35 mouse cellular contexts compared by ENCODE assay signal in the genomic region with DNA sequence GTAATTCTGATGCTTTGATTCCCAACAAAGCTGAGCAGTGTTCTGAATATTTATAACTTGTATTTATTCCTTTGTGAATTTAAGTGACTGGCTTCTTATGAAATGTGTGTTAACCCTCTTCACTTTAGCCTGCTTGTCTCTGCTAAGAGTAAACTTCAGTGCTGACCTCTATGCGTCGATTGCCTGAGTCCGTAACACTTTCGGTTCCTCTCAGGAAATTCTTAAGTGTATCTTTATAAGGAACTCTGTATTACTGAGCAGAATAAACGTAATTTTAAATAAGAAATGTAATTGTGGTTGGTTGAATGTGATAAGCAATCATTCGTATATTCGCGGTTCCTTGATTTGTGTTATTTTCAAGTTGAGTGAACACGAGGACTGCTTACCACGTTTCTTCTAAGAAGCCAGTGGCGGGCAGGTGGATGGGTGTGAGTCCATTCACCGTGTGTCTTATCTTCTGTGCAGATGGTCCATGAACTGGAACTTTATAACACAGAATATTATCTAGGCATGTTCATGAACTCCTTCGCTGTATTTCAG. TPM values are rescaled to one million over a fixed set of nuclear protein-coding genes. Genes with fewer than 3 reads are reported as not detected.
"Had no signal": no experiment of that assay in that cellular context is flagged by ENCODE, and none has a peak within 500 bp of the region (broad histone marks: within the 10 kb centered on the region; RNA-seq: fewer than 3 reads in every experiment).

No protein-coding gene starts in this region.

- DNase-seq: left cerebral cortex, postnatal 4 days; liver; liver, embryonic 13.5 days; liver, postnatal 0 days; lung, adult 18-20 months; lung, adult 2 months; lung, embryonic 14.5 days; lung, postnatal 10 days; lung, postnatal 14 days; lung, postnatal 36 days; lung, postnatal 4 days; midbrain, embryonic 14.5 days had no signal

- H3K4me1 ChIP-seq: limb, embryonic 10.5 days; limb, embryonic 12.5 days; limb, embryonic 13.5 days; limb, embryonic 15.5 days; liver, embryonic 12.5 days; liver, embryonic 13.5 days; liver, embryonic 15.5 days; lung, embryonic 15.5 days; megakaryocyte, embryonic 14.5 days; midbrain, embryonic 10.5 days; midbrain, embryonic 12.5 days; midbrain, embryonic 13.5 days; midbrain, embryonic 15.5 days; neural tube, embryonic 12.5 days had no signal

- H3K4me3 ChIP-seq: limb, embryonic 10.5 days; limb, embryonic 12.5 days; limb, embryonic 13.5 days; limb, embryonic 15.5 days; liver, embryonic 12.5 days; liver, embryonic 13.5 days; liver, embryonic 15.5 days; lung, embryonic 15.5 days; megakaryocyte, embryonic 14.5 days; midbrain, embryonic 10.5 days; midbrain, embryonic 12.5 days; midbrain, embryonic 13.5 days; midbrain, embryonic 15.5 days; myocyte; neural tube, embryonic 12.5 days had no signal

- H3K36me3 ChIP-seq: limb, embryonic 10.5 days; limb, embryonic 12.5 days; limb, embryonic 13.5 days; limb, embryonic 15.5 days; liver, embryonic 12.5 days; liver, embryonic 13.5 days; liver, embryonic 15.5 days; lung, embryonic 15.5 days; midbrain, embryonic 10.5 days; midbrain, embryonic 12.5 days; midbrain, embryonic 13.5 days; midbrain, embryonic 15.5 days; neural tube, embryonic 12.5 days had no signal

- H3K9ac ChIP-seq: limb, embryonic 12.5 days; limb, embryonic 13.5 days; limb, embryonic 15.5 days; liver, embryonic 12.5 days; liver, embryonic 13.5 days; liver, embryonic 14.5 days; liver, embryonic 15.5 days; liver, postnatal 0 days; lung, embryonic 14.5 days; lung, embryonic 15.5 days; midbrain, embryonic 12.5 days; midbrain, embryonic 13.5 days; midbrain, embryonic 15.5 days; neural tube, embryonic 12.5 days had no signal

- H3K4me2 ChIP-seq: limb, embryonic 12.5 days; limb, embryonic 13.5 days; limb, embryonic 15.5 days; liver, embryonic 11.5 days; liver, embryonic 12.5 days; liver, embryonic 13.5 days; liver, embryonic 15.5 days; lung, embryonic 14.5 days; lung, embryonic 15.5 days; midbrain, embryonic 11.5 days; midbrain, embryonic 12.5 days; midbrain, embryonic 13.5 days; midbrain, embryonic 15.5 days; neural tube, embryonic 12.5 days had no signal

- H3K27me3 ChIP-seq: limb, embryonic 12.5 days; limb, embryonic 13.5 days; limb, embryonic 15.5 days; liver, embryonic 12.5 days; liver, embryonic 13.5 days; liver, embryonic 15.5 days; lung, embryonic 15.5 days; megakaryocyte, embryonic 14.5 days; midbrain, embryonic 12.5 days; midbrain, embryonic 13.5 days; midbrain, embryonic 15.5 days; neural tube, embryonic 12.5 days had no signal

- H3K27ac ChIP-seq: limb, embryonic 10.5 days; limb, embryonic 12.5 days; limb, embryonic 13.5 days; limb, embryonic 15.5 days; liver, embryonic 12.5 days; liver, embryonic 13.5 days; liver, embryonic 14.5 days; liver, embryonic 15.5 days; lung, embryonic 15.5 days; macrophage; midbrain, embryonic 10.5 days; midbrain, embryonic 12.5 days; midbrain, embryonic 13.5 days; midbrain, embryonic 15.5 days; neural tube, embryonic 12.5 days had no signal

- ATAC-seq: liver, embryonic 12.5 days; liver, postnatal 0 days; lung, postnatal 0 days; midbrain, embryonic 13.5 days; midbrain, embryonic 15.5 days; midbrain, embryonic 16.5 days had no signal

- H3K9me3 ChIP-seq: limb, embryonic 10.5 days; limb, embryonic 12.5 days; limb, embryonic 13.5 days; limb, embryonic 15.5 days; liver, embryonic 12.5 days; liver, embryonic 13.5 days; liver, embryonic 15.5 days; lung, embryonic 15.5 days; megakaryocyte, embryonic 14.5 days; midbrain, embryonic 10.5 days; midbrain, embryonic 12.5 days; midbrain, embryonic 13.5 days; midbrain, embryonic 15.5 days; neural tube, embryonic 12.5 days had no signal

RNA-seq across cellular contexts. Expression of a gene that starts 56.2 kb away (rescaled TPM):
- total RNA-seq: liver, adult 2 months; megakaryocyte-erythroid progenitor cell, adult 5-6 weeks; monocyte, adult 5-6 weeks had no signal
- polyA plus RNA-seq: liver, adult 2 months had no signal
